Mouse (Mus musculus) left cerebral cortex, adult 11 months (tissue): Measurements from ENCODE around the gene Vps37c.

ENCODE experiments used
- DNase-seq: peaks from one replicate; pipeline ENCODE4 v3.0.0; 2022; ENCODE audit warnings: low spot score

The Vps37c gene

DNA sequence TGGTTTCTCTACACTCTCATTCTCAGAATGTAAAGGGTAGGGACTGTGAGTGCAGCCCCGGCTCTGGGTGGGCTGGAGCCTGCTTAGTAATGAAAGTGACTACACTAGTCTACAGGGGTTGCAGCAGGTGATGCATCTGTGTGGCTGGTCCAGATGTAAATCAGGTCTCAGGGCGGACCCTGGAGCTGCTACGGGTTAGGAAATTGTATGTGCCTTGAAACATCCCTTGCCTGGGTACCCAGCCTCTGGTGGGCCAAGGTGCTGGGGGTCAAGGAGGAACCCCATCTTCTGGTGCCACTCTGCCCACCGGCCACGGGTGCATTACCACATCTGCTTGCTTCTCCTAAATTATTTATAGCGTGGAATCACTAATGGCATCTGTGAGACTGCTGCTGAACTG, 25.6 kb downstream of the Vps37c start:
- no peak for DNase-seq

DNA sequence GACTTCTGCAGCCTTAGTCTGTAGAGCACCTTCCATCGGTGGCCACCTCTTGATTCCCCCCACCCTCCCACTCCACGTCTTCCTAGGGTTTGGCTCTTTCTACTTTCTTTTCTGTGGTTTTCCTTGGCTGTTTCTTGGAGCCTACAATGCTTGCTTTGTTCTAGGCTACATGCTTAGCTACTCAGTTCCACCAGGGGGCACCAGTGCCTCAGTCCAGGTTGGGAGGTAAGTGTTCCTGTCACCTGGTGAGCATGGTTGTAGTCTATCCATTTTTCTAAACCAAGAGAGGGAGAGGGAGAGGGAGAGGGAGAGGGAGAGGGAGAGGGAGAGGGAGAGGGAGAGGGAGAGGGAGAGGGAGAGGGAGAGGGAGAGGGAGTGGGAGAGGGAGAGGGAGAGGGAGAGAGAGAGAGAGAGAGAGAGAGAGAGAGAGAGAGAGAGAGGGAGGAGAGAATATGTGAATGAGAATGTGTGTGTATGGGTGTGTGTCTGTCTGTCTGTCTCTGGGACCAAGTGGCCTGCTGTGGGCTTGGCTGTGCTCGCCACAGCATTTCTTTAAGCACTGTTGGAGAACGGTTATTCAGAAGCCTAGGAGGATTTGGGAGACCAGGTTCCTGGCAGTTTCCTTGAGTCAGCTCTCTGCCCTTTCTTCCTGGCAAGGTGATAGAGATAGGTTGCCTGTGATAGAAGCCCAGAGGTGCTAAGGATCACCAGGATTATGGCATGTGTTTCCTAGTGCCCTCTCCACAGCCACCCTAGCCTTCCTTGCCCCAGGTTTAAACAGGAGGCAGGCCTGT, 26.3 kb downstream of the Vps37c start:
- DNase-seq, result no peak

DNA sequence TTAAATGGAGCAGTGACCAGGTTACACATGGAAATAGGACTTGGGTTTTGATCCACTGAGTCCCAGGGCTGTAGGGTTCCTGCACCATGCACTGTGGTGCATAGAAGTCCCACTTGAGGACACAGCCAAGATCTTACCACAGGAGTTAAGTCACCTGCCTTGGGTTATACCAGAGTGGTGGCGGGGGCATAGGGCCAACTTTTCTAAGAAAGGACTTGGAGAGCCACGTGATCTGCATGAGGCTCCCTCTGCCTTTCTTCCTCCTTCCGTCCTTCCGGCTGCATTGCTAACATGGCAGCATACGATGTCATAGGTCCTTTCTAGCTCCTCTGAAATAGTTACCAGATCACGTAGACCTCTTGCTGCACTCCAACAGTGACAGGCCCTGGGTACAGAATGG, 26.9 kb downstream of the Vps37c start:
- no peak for DNase-seq

DNA sequence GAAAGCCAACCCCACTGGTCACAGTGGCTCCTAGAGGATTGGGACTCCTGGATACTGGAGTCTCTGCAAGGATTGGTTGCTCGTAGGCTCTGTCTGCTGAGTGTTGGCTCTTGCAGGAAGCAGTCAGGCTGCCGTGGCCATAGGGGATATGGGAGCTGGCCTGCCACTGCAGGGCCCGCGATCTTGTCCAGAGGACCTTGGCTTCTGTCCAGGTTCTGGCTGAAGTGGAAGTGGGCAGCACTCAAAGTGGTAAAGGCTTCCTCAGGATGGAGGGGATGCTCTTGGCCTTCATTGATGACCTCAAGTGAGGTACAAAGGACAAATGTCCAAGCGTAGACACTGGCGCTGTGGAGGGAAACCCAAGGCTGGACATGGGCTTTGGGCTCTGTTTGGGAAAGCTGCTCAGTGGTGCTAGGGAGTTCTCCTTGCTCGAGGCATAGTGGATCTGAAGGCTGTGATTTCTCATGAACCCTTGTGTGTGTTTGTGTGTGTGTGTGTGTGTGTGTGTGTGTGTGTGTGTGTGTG, 29.8 kb downstream of the Vps37c start:
- no peak for DNase-seq

DNA sequence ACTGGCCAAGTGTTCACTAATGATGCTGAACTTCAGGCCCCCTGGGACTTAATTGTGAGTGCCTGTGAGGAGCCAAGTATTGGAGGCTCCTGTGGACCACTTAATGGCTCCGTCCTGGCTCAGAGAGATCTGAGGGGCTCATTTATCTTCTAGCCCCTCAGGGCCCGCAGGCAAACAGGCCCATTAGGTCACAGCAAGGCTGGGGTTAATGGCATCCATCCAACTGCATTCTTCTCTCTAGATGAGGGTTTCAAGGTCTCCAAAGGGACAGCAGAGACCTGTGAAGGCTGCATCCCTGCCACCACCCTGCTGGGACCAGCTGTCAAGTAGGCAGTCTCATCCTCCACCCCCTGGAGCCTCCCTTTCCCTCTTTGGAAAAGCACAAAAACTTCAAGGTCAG, 31.2 kb downstream of the Vps37c start:
- no peak for DNase-seq

DNA sequence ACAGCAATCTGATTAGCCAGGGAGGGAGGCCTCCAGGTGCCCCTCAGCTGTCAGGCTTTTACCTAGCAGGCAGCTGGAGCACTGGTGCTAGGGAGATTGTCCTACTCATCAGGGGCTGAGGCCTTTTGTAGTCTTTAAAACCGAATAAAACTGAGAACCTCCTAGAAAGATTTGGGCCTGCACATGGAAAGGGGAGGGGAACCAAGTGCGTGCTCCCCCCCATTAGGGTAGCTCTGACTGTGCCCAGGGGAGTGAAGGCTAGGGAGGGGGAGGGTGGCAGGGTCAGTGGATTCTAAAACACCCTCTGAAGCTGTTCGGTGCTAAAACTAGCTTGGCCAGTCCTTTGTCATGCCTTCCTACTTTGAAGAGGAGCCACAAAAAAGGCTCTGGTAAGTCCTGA, 32.0 kb downstream of the Vps37c start:
- DNase-seq, result no peak

DNA sequence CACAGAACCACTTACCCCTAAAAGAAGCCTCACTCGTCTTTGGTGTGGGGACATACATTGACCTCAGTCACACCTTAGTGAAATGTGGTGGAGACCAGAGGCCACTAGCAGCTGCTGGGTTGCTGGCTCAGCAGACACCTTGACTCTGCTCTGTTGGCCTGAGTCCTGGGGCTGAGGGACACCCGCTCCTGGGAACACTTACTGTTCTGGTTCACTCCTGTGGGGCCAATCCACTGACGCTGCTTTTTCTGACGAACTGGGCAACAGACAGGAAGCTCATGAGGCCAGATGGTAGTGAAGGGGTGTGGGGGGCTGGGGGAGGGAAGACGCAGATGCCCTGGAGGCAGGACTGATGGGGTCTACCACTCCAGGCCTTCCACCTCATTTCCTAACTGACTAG, 32.5 kb downstream of the Vps37c start:
- DNase-seq, result no peak

DNA sequence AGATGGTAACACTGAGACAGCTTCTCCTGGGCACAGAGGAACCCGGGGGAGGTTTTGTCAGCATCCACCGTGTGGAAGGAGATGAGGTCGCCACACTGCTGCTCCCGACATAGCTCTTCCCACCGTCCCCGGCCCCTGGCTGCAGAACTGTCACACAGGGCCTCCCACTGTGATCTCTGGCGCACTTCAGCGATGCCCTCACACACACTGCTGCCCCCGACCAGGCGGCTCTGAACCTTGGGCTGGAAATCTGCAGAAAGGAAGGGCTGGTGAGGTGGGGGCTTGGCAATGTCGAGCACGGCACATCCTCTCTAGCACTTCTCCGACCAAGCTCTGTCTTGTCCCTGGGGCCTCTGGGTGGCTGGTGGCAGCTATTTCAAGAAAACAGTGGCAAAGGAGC, 34.5 kb downstream of the Vps37c start:
- DNase-seq, result no peak

DNA sequence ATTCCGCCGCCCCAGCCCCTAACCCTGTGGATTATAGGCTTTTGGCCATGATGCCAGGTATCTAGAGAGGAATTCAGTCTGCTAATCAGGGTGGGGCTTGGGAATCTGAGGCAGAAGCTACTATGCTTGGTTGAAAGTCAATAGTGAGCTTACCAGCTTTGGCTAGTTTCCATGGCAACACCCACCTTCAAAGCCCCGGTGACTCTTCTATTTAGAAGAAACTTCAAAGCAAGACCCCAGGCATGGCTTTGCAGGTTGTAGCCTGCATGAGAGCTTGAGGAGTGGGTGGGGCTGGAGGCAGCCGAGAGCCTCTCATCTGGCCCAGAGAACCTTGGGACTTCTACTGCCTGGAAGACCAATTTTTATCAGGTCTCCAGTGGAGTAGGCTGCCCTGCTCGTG, 35.1 kb downstream of the Vps37c start:
- no peak for DNase-seq

DNA sequence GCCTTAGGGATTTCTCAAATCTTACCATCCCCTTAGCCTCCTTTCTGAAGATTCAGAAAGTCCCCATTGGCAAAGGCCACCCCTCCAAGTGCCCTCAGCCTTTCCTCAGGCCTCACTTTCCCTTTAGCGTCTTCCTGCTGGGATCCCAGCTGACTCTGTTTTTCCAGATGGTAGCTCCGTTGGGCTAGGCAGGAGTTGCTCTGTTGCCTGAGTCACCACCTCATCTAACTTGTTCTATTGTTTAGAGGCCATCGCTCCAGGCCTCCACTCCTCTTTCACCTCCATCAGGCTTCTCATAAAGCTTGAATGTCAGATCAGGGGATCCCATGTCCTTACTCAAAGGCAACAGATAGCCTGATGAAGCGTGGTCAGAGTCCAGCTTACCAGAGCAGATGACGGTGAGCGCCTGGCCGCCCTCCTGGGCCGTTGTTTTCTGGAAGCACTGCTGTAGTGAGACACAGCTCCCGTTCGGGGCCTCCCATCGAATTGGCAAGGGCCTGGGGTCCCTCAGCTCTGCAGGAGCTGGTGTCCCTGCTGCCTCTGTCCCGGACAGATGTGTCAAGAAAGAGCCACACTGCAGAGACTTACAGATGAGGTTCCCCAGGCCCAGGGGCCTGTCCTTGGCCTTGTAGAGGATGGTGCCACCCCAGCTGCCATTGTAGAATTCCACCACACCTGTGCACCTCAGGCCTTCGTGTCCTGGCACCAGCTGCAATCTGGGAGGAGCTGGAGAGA, 36.3 kb downstream of the Vps37c start:
- no peak for DNase-seq

DNA sequence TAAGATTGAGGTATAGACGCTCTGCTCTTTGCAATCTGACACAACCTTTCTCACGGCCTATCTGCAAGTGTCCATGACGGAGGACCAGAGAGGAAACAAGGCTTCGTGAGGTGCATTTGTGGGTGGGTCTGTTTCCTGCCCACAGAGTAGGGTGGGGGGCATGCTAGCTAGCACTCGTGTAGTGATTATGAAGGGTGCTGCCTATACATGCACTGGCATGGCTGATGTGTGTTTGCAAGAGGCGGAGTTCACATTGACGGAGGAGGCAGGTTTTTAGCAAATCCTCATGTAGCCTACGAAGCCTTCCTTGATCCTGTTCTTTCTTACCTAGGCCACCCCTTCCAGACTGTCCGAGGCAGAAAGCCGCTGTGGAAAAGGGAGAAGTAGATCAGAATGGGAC, 41.4 kb downstream of the Vps37c start:
- no peak for DNase-seq

DNA sequence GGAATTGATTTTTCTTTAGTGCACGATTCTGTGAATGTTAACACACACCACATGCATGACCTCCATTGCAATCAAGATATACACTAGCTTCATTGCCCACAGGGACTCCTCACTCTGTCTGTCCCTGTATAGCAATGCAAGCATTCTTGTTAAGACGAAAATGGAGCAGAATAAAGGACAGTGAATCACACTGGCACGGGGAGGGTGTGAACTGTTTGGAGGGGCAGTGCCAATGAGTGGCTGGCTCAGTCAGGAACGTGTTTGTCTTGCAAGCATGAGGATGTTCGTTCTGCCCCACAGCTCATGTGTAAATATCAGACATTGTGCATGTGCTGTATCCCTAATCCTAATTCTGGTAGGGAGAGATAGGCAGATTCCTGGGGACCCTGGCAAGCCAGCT, 41.9 kb downstream of the Vps37c start:
- DNase-seq, result no peak

DNA sequence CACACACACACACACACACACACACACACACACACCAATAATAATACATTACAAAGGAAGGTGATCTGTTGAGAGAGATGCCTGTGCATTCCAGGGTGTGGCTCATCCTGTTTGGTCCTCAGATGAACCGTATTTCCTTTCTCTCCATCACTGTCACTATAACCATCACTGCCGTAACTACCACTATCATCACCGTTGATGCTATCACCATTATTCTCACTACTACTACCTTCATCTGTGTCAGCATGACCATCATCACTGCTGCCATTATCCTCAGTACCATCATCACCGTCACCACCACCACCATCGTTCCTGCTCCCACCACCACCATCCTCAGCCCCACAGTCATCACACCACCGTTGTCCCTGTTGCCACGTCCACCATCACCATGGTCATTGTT, 43.4 kb downstream of the Vps37c start:
- no peak for DNase-seq

DNA sequence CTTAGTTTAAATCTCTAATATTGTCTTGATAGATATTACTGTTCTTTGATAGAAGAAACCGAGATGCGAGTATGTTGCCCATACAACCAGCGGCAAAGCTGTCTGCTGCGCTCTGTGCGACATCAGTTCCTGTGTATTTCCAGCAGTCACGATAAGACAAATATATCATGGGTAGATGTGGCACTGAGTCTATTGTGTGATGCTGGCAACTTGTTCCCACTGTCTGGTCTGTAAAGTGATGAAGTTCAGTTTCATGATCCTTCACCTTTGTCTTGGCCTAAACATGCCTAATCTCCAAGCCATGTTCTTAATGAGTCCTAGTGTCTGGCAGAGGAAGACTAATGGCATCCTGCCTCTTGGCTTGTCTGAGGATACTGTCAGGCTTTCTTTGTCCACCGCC, 44.2 kb downstream of the Vps37c start:
- DNase-seq, result no peak

DNA sequence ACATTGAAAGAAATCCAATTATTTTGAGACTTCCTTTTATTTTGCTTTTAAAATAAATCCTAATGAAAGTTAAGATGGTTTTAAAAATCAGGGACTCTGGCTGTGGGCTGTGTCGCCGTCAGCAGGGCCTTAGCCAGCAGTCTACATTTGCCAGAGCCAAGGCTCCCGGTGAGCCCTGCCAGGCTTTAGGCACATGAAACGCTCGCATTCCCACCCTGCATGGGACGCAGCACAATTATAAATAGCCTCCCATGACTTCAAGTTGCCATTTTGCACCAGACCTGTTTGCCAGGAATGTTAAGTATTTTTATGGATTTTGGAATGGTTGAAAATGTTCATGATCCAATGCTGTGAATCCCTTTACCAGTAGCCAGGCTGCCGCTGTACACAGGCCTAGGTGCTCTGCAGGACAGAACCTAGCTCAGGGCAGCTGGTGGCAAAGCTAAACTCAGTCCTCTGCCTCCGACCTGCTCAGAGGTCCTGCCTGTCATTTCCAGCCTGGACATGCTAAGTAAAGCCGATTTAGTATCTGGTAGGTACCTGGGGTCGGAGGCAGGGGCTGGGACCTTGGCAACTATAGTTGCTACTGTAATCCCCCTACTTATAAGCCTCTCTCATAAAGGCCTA, 45.1 kb downstream of the Vps37c start:
- DNase-seq, result no peak

DNA sequence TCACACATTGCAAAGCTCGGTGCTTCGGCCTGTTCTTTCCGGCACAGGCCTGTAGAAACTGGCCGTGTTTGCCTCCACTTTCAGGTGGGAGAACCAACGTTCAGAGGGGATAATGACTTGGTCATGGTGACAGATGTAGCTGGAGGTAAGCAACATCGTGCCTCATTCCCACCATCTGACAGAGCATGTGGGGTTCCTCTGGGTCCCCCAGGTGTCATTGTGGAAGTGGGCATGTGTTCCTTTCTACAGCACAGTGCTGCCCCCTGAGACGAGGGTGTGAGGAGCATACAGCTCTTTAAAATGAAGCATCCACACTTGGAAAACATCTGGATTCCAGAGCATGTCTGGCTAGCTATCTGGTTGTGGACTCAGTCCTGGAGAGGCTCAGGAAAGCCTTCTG, 46.0 kb downstream of the Vps37c start:
- DNase-seq, result no peak

DNA sequence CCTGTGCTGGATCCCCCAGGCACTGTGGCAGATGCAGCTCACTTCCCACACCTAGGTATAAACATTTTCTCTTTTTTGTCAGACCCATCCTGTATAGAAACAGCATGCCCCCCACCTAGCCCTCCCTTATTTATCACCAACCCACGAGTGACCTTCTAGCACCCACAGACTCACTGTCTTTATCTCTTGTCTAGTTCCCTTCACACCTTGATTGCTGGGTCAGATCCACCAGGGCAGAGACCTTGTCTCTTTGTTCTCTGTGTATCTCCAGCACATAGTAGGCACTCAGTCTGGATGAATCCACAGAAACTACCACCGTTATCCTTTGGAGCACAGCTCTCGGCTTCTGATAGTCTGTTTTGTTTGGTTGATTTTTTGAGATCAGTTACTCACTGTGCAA, 46.5 kb downstream of the Vps37c start:
- DNase-seq, result no peak

DNA sequence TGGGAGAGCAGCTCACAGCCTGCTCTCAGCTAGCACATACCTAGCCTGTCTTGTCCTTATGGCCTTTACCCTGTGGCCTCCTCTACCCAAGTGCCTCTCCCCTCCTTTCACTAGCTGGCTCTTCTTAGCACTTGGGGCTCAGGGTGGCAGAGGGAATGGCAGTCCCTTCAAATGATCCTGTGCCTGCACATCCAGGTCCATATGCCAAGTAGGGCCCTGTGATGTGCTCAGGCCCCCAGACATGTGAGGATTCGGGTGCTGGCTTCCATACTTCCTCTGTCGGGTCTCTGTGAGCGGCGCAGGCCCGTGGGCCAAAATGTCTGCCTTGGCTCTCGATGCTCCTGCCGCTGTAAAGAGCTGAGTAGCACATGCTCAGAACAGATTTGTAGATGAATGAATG, 47.3 kb downstream of the Vps37c start:
- DNase-seq, result no peak

DNA sequence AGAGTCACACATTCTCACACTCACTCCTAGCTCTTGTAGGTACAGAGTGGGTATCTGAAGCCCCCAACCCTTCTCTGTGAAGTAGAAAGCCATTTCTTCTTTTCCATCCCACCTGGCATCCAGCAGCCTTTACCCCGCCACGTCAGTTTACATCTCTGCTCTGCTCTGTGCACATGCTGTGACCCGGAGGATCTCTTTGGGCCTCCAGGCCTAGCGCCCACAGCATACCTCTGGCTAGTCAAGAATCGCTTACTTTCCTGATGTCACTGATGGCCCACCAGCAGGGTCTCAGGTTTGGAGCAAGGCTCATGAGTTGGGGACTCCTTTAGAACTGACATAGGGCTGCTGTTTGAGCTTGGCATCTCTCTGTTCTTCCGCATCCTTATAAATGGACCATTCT, 49.5 kb downstream of the Vps37c start:
- DNase-seq, result no peak

DNA sequence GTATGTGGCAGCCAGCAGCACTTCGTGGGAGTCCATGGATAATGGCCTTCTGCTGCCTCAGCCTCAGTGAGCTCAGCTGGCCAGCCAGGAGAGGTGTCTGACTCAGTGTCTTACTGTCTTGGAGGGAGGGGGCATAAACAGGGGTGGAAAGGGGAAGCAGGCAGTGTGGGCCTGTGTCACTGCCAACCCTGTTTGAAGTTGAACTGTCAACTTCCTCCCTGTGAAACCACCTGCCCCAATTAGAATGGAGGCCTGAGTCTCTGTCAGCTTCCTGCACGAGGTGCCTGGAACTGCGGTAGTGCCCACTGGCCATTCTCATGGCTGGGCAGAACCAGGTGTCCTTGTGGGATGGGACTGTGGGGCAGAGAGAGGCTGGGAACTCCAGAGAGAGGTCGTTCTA, 50.3 kb downstream of the Vps37c start, which contains the start of gene Cd5:
Cd5 (minus strand) TSS at position 192 of the 400 bp plus-strand sequence.
- DNase-seq, result no peak

DNA sequence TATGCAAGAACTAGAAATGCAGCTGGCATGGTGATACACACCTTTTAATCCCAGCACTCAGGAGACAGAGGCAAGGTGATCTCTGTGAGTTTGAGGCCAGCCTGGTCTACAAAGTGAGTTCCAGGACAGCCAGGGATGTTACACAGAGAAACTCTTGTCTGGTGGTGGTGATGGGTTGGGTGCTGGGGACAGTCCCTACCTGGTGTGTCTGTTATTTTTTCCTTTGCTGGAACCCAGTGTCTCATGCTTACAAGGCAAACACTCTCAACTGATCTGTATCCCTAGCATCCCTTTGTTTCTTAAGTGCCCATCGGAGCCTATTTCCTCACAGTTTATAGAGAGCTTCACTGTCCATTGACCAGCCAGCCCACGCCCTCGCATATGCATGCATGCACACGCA, 51.4 kb downstream of the Vps37c start:
- DNase-seq, result no peak

DNA sequence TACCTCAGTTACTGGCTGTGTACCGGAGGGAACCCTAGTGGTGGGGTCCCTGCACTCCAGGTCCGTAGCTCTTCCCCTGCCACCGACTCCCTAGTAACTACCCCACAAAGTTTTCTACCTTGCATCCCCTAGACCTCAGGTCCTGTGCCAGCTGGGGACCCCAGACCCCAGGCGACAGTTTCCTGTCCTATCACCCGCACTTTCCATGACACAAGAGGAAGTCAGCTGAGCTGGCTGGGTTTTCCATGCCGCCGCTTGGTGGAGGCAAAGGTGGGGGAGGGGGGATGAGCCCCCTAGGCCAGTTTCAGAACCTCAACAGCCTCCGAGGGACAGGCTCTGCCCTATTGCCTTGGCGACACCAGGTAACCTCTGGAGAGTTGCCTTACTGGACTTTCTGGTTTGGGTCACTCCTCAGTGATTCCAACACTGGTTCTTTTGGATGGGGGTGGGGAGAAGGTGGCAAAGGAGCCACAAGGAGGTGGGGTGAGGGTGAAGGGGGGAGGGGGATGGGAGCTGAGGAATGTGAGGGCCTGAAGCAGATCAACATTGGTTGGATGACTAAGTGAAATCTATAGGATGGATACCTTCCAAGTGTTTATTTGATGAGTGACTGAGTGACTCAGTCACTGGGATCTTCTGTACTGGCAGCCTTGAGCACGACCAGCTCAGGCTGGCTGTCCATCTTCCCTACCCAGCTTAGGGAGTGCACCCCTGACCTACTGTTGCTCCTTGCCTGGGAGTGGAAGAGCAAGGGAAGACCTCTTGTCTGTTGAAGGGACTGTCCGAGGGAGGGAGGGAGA, 52.3 kb downstream of the Vps37c start:
- no peak for DNase-seq
